ENCODE assay signal across 8 mouse cellular contexts in genomic region chr7:71023253-71023945, GRCm38 (mm10).
DNase-seq lines count a peak whose midpoint lies in the region; ATAC-seq and TF ChIP-seq lines count a peak whose summit lies in the region.

No protein-coding gene starts in this region.

- TF ChIP-seq CTCF in brain, embryonic 14.5 days (IDR thresholded peaks at IDR 0.05; ENCODE audit: borderline replicate concordance, extremely low read depth, insufficient read depth, insufficient read length), result no peak

- H3K9ac ChIP-seq in hindbrain, embryonic 13.5 days, result peak overlapping the region; percentile 58
- H3K9ac ChIP-seq in liver, embryonic 16.5 days (ENCODE audit: low read depth, low read length), result no peak overlapping the region

- peaks cover 28% of the 10 kb centered on the region for H3K4me1 ChIP-seq in hindbrain, embryonic 13.5 days (replicated peaks)
- no peaks in the 10 kb centered on the region for H3K4me1 ChIP-seq in liver, embryonic 16.5 days (ENCODE audit: control insufficient read depth, low read depth, low read length)

- peak; percentile 9 for DNase-seq in adrenal gland, postnatal 10 days
- no peak for DNase-seq in adrenal gland, adult 8-10 months
- peak; percentile 66 for DNase-seq in brain, embryonic 14.5 days (ENCODE audit: low read depth)
- no peak for DNase-seq in spleen, adult 12 weeks (ENCODE audit: low spot score)
- no peak for DNase-seq in spleen, postnatal 4 days (ENCODE audit: low spot score in 2 of 2)
- DNase-seq in urinary bladder, postnatal 10 days (ENCODE audit: low spot score), result no peak

- H3K4me2 ChIP-seq in hindbrain, embryonic 13.5 days, result peak overlapping the region; percentile 63
- H3K4me2 ChIP-seq in liver, embryonic 16.5 days (ENCODE audit: low read depth, low read length), result peak overlapping the region; percentile 37

- H3K36me3 ChIP-seq in hindbrain, embryonic 13.5 days, result no peaks in the 10 kb centered on the region
- H3K36me3 ChIP-seq in liver, embryonic 16.5 days (ENCODE audit: control insufficient read depth, insufficient read depth), result no peaks in the 10 kb centered on the region

- peaks cover 6% of the 10 kb centered on the region; the same call in 1 of the 2 replicates for H3K9me3 ChIP-seq in hindbrain, embryonic 13.5 days
- no peaks in the 10 kb centered on the region for H3K9me3 ChIP-seq in liver, embryonic 16.5 days (replicated peaks; ENCODE audit: control insufficient read depth, low read length)

- H3K27ac ChIP-seq in hindbrain, embryonic 13.5 days, result peak overlapping the region; percentile 82
- H3K27ac ChIP-seq in liver, embryonic 16.5 days (ENCODE audit: low read length), result no peak overlapping the region

- H3K4me3 ChIP-seq in hindbrain, embryonic 13.5 days, result peak overlapping the region; percentile 37
- H3K4me3 ChIP-seq in liver, embryonic 16.5 days (ENCODE audit: low read depth, low read length), result 0 out of 2 replicates have a peak overlapping the region, but pooled peaks have one; percentile 6

- ATAC-seq in hindbrain, embryonic 13.5 days (ENCODE audit: low FRiP score), result peak; percentile 81
- ATAC-seq in liver, embryonic 16.5 days (ENCODE audit: low read depth), result no peak

- TF ChIP-seq POLR2A in brain, embryonic 14.5 days (IDR thresholded peaks at IDR 0.05; ENCODE audit: borderline replicate concordance, extremely low read depth, insufficient read depth, insufficient read length, poor library complexity, severe bottlenecking), result no peak

- 6% methylated on average over 16 of the region's 16 CpGs for WGBS in hindbrain, embryonic 13.5 days
- WGBS in liver, embryonic 16.5 days (ENCODE audit: insufficient replicate concordance), result 16% methylated on average over 16 of the region's 16 CpGs

- H3K27me3 ChIP-seq in hindbrain, embryonic 13.5 days, result no peaks in the 10 kb centered on the region
- H3K27me3 ChIP-seq in liver, embryonic 16.5 days (ENCODE audit: control insufficient read depth, insufficient read depth, low read depth, low read length), result no peaks in the 10 kb centered on the region

Comparison
In these comparisons a context has a peak if more than half of its experiments do, and no peak if none do; other contexts are left out.
1. DNase-seq: peak in adrenal gland, postnatal 10 days (single experiment) and brain, embryonic 14.5 days (single experiment); none in adrenal gland, adult 8-10 months (single experiment), spleen, adult 12 weeks (single experiment), spleen, postnatal 4 days (0 of 2) and urinary bladder, postnatal 10 days (single experiment).